Mouse (Mus musculus) hindbrain, embryonic 11.5 days (tissue): ENCODE data around the gene Prss45. TPM values are rescaled to one million over a fixed set of nuclear protein-coding genes. Genes with fewer than 3 reads are reported as not detected.
A peak's percentile ranks its signal among the peaks of the same experiment; 100 is the strongest.
"Not testable (repeated sequence)": the region's sequence is repeated elsewhere in the genome, so short reads cannot be mapped to it uniquely, and the experiment has no call there.

Source experiments
- ATAC-seq: fragments of 200-750 bp; cut with Nextera tagmentation; 2 replicates; pipeline ENCODE4 v1.8.0; 2017; ENCODE audit warnings: mild to moderate bottlenecking, moderate TSS enrichment, moderate library complexity; ENCODE audit not compliant: low FRiP score
- DNase-seq: peaks from one replicate; pipeline ENCODE4 v3.0.0-alpha.2; 2015; ENCODE audit warnings: low spot score
- H3K27ac ChIP-seq: fragments of 300-500 bp; sonication (generic); 2 replicates; pipeline ENCODE4 v1.5.1; 2014; ENCODE audit warnings: mild to moderate bottlenecking, low read depth, low read length
- H3K27me3 ChIP-seq: fragments of 300-500 bp; sonication (generic); 2 replicates; pipeline ENCODE4 v1.6.1; 2014; ENCODE audit warnings: mild to moderate bottlenecking, low read length, moderate library complexity, mixed read lengths; ENCODE audit not compliant: control insufficient read depth, insufficient read depth
- H3K36me3 ChIP-seq: fragments of 300-500 bp; sonication (generic); 2 replicates; pipeline ENCODE4 v1.6.1; 2014; ENCODE audit warnings: mild to moderate bottlenecking, low read length, moderate library complexity, mixed read lengths; ENCODE audit not compliant: control insufficient read depth, insufficient read depth
- H3K4me1 ChIP-seq: fragments of 300-500 bp; sonication (generic); replicated peaks from 2 replicates; pipeline ENCODE4 v1.6.1; 2014; ENCODE audit warnings: low read length, mixed read lengths; ENCODE audit not compliant: control insufficient read depth, insufficient read depth
- H3K4me2 ChIP-seq: fragments of 300-500 bp; sonication (generic); replicated peaks from 2 replicates; pipeline ENCODE4 v1.6.1; 2014; ENCODE audit warnings: mild to moderate bottlenecking, low read depth, low read length
- H3K4me3 ChIP-seq: fragments of 300-500 bp; sonication (generic); 2 replicates; pipeline ENCODE4 v1.5.1; 2014; ENCODE audit warnings: low read depth, low read length
- H3K9ac ChIP-seq: fragments of 300-500 bp; sonication (generic); 2 replicates; pipeline ENCODE4 v1.6.1; 2014; ENCODE audit warnings: low read depth, low read length
- H3K9me3 ChIP-seq: fragments of 300-500 bp; sonication (generic); 2 replicates; pipeline ENCODE4 v1.6.1; 2016; ENCODE audit warnings: low read length; ENCODE audit not compliant: control insufficient read depth
- WGBS: fragments of 180-500 bp; shearing (Covaris S2); extraction: QIAGEN DNeasy Blood & Tissue Kit; methylation state at CpG from one replicate; pipeline ENCODE4 v1.1.7; 2014; 5-methylcytosine and 5-hydroxymethylcytosine counted together
- polyA plus RNA-seq: library from polyadenylated mRNA; unstranded; fragments of >200 nt; fragmentation: Nextera tagmentation; extraction: Ambion mirVana; gene quantifications from 2 replicates; pipeline ENCODE4 v1.2.1, GENCODE M21; 2014

Gene Prss45
- polyA plus RNA-seq, 1 experiment from 2014 or later = not detected

GRCm38 (mm10) chr9:110820546-110820945 lies 13.8 kb upstream of the Prss45 start:
- not testable (repeated sequence) for H3K9ac ChIP-seq, DNase-seq, H3K27ac ChIP-seq, H3K4me3 ChIP-seq, H3K36me3 ChIP-seq, H3K4me2 ChIP-seq, H3K9me3 ChIP-seq, ATAC-seq, H3K27me3 ChIP-seq, H3K4me1 ChIP-seq

- no peak overlapping the region for H3K9ac ChIP-seq
- H3K27ac ChIP-seq = no peak overlapping the region
- no peak for DNase-seq
- ATAC-seq = no peak
- H3K9me3 ChIP-seq = no peaks in the 10 kb centered on the region
- no peaks in the 10 kb centered on the region for H3K36me3 ChIP-seq
- H3K4me1 ChIP-seq = no peaks in the 10 kb centered on the region
- H3K4me3 ChIP-seq = no peak overlapping the region
- no peaks in the 10 kb centered on the region for H3K27me3 ChIP-seq
- 86% methylated on average over 7 of the region's 7 CpGs for WGBS
- no peak overlapping the region for H3K4me2 ChIP-seq
Measured at GRCm38 (mm10) chr9:110821436-110821835, 13.0 kb upstream of the Prss45 start.

GRCm38 (mm10) chr9:110825426-110825825 lies 9.0 kb upstream of the Prss45 start:
- H3K4me3 ChIP-seq = no peak overlapping the region
- ATAC-seq = no peak
- H3K4me2 ChIP-seq = no peak overlapping the region
- no peak for DNase-seq
- H3K27ac ChIP-seq = no peak overlapping the region
- no peak overlapping the region for H3K9ac ChIP-seq
- no peaks in the 10 kb centered on the region for H3K36me3 ChIP-seq
- WGBS = 87% methylated on average over 4 of the region's 4 CpGs
- H3K9me3 ChIP-seq = no peaks in the 10 kb centered on the region
- H3K27me3 ChIP-seq = no peaks in the 10 kb centered on the region
- no peaks in the 10 kb centered on the region for H3K4me1 ChIP-seq

GRCm38 (mm10) chr9:110825832-110826231 lies 8.6 kb upstream of the Prss45 start:
- ATAC-seq = no peak
- no peaks in the 10 kb centered on the region for H3K27me3 ChIP-seq
- no peak overlapping the region for H3K27ac ChIP-seq
- no peaks in the 10 kb centered on the region for H3K36me3 ChIP-seq
- H3K4me1 ChIP-seq = no peaks in the 10 kb centered on the region
- WGBS = 78% methylated on average over 7 of the region's 7 CpGs
- no peak overlapping the region for H3K9ac ChIP-seq
- no peak overlapping the region for H3K4me3 ChIP-seq
- no peak overlapping the region for H3K4me2 ChIP-seq
- no peaks in the 10 kb centered on the region for H3K9me3 ChIP-seq
- no peak for DNase-seq

- Histone ChIP-seq H3K9me3 (no peaks in the 10 kb centered on the region), H3K4me2 (no peak within 1 kb of the TSS), H3K27ac (no peak within 1 kb of the TSS), H3K9ac (no peak within 1 kb of the TSS), H3K36me3 (no peaks in the 10 kb centered on the region), H3K4me3 (no peak within 1 kb of the TSS), H3K4me1 (no peaks in the 10 kb centered on the region), H3K27me3 (no peaks in the 10 kb centered on the region)
- ATAC-seq = no peak
- WGBS = 86% methylated on average over 3 of the region's 3 CpGs
- no peak for DNase-seq
Measured at GRCm38 (mm10) chr9:110826390-110826789, 8.0 kb upstream of the Prss45 start, which contains the start of gene Prss43. Prss43 (plus strand) TSS chr9:110826690.

- H3K27me3 ChIP-seq = no peaks in the 10 kb centered on the region
- 79% methylated on average over 5 of the region's 5 CpGs for WGBS
- no peak overlapping the region for H3K27ac ChIP-seq
- H3K36me3 ChIP-seq = no peaks in the 10 kb centered on the region
- no peak overlapping the region for H3K4me2 ChIP-seq
- no peaks in the 10 kb centered on the region for H3K4me1 ChIP-seq
- no peaks in the 10 kb centered on the region for H3K9me3 ChIP-seq
- peak; percentile 20 for DNase-seq
- H3K9ac ChIP-seq = no peak overlapping the region
- ATAC-seq = no peak
- H3K4me3 ChIP-seq = no peak overlapping the region
Measured at GRCm38 (mm10) chr9:110833021-110833420, 1.4 kb upstream of the Prss45 start.

GRCm38 (mm10) chr9:110834961-110835360 lies 573 bp downstream of the Prss45 start:
- ATAC-seq (no peak), DNase-seq (no peak)
- Histone ChIP-seq H3K9ac (no peak overlapping the region), H3K9me3 (no peaks in the 10 kb centered on the region), H3K27me3 (no peaks in the 10 kb centered on the region), H3K36me3 (no peaks in the 10 kb centered on the region), H3K4me1 (no peaks in the 10 kb centered on the region), H3K27ac (no peak overlapping the region), H3K4me3 (no peak overlapping the region), H3K4me2 (no peak overlapping the region)
- 36% methylated on average over 10 of the region's 10 CpGs for WGBS

- no peaks in the 10 kb centered on the region for H3K9me3 ChIP-seq
- H3K4me1 ChIP-seq = no peaks in the 10 kb centered on the region
- H3K36me3 ChIP-seq = no peaks in the 10 kb centered on the region
- no peak overlapping the region for H3K4me3 ChIP-seq
- 51% methylated on average over 2 of the region's 2 CpGs for WGBS
- H3K9ac ChIP-seq = no peak overlapping the region
- H3K27ac ChIP-seq = no peak overlapping the region
- no peak for ATAC-seq
- no peak for DNase-seq
- no peak overlapping the region for H3K4me2 ChIP-seq
- H3K27me3 ChIP-seq = no peaks in the 10 kb centered on the region
Measured at GRCm38 (mm10) chr9:110836112-110836511, 1.7 kb downstream of the Prss45 start.

- H3K4me1 ChIP-seq = no peaks in the 10 kb centered on the region
- 73% methylated on average over 6 of the region's 6 CpGs for WGBS
- DNase-seq (no peak), ATAC-seq (no peak)
- no peaks in the 10 kb centered on the region for H3K27me3 ChIP-seq
- no peak overlapping the region for H3K4me2 ChIP-seq
- H3K27ac ChIP-seq = no peak overlapping the region
- H3K9ac ChIP-seq = no peak overlapping the region
- no peak overlapping the region for H3K4me3 ChIP-seq
- H3K9me3 ChIP-seq = no peaks in the 10 kb centered on the region
- no peaks in the 10 kb centered on the region for H3K36me3 ChIP-seq
Measured at GRCm38 (mm10) chr9:110840905-110841304, 6.5 kb downstream of the Prss45 start.
